Comparison of ENCODE assay signal across 17 mouse cellular contexts in the genomic region with DNA sequence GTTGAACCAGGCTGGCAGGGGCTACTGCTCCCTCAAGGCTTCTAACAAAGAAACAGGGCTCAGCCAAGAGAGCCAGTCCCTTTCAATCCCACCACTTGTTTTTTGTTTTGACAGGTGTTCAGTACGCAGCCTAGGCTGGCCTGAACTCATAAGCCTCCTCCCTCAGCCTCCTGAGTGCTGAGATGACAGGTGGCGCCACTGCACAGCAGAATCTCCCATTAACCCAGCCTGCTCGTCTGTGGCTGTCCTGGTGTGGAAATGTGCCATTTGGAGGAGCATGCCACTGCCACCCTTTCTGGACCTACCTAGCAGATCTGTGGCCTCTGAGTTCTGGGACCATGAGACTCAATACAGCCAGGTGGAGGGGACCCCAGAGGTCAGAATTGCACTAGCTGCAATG. TPM values are rescaled to one million over a fixed set of nuclear protein-coding genes. Genes with fewer than 3 reads are reported as not detected.
DNase-seq lines count a peak whose midpoint lies in the region; ATAC-seq and TF ChIP-seq lines count a peak whose summit lies in the region.
"Had no signal": no experiment of that assay in that cellular context is flagged by ENCODE, and none has a peak within 500 bp of the region (broad histone marks: within the 10 kb centered on the region; RNA-seq: fewer than 3 reads in every experiment).

No protein-coding gene starts in this region.

- no peak overlapping the region for H3K4me2 ChIP-seq in heart, embryonic 11.5 days
- H3K4me2 ChIP-seq in liver, postnatal 0 days (ENCODE audit: low read depth, low read length), result no peak overlapping the region
- no peak overlapping the region for H3K4me2 ChIP-seq in CH12.LX (ENCODE audit: insufficient read depth, low read depth, poor library complexity, severe bottlenecking)
- H3K4me2 ChIP-seq in hindbrain, embryonic 16.5 days (ENCODE audit: low read length), result no peak overlapping the region
- H3K4me2 ChIP-seq: heart, embryonic 15.5 days; hindbrain, embryonic 14.5 days; midbrain, embryonic 11.5 days had no signal

- TF ChIP-seq POLR2A in CH12.LX (IDR thresholded peaks at IDR 0.05; ENCODE audit: low read depth, low read length), result no peak
- TF ChIP-seq POLR2A in brain, embryonic 14.5 days (IDR thresholded peaks at IDR 0.05; ENCODE audit: borderline replicate concordance, extremely low read depth, insufficient read depth, insufficient read length, poor library complexity, severe bottlenecking), result no peak

- no peaks in the 10 kb centered on the region for H3K79me2 ChIP-seq in CH12.LX (replicated peaks; ENCODE audit: control insufficient read depth, extremely low read depth, insufficient read depth, poor library complexity, severe bottlenecking)

- H3K27ac ChIP-seq in heart, embryonic 11.5 days (ENCODE audit: low read depth, low read length), result no peak overlapping the region
- H3K27ac ChIP-seq in heart, embryonic 10.5 days, result no peak overlapping the region
- H3K27ac ChIP-seq in liver, postnatal 0 days (ENCODE audit: low read depth), result no peak overlapping the region
- no peak overlapping the region for H3K27ac ChIP-seq in CH12.LX (ENCODE audit: insufficient read depth, low read depth)
- H3K27ac ChIP-seq in hindbrain, embryonic 16.5 days (ENCODE audit: low read depth, low read length), result no peak overlapping the region
- H3K27ac ChIP-seq: heart, embryonic 15.5 days; hindbrain, embryonic 14.5 days had no signal

- H3K4me3 ChIP-seq in heart, embryonic 11.5 days (ENCODE audit: low read depth, low read length), result no peak overlapping the region
- H3K4me3 ChIP-seq in heart, embryonic 10.5 days, result no peak overlapping the region
- H3K4me3 ChIP-seq in liver, postnatal 0 days (ENCODE audit: low read depth, low read length), result no peak overlapping the region
- no peak overlapping the region for H3K4me3 ChIP-seq in CH12.LX (replicated peaks in 1 of 3; ENCODE audit: low read depth in 2 of 3, low read length in 2 of 3, poor library complexity in 1 of 3)
- no peak overlapping the region for H3K4me3 ChIP-seq in hindbrain, embryonic 16.5 days (ENCODE audit: low read length)
- H3K4me3 ChIP-seq: heart, embryonic 15.5 days had no signal

- no peak for DNase-seq in heart, embryonic 10.5 days (ENCODE audit: low spot score)
- no peak for DNase-seq in liver, postnatal 0 days
- DNase-seq in liver (no peak), CH12.LX (ENCODE audit: extremely low read depth) (no peak)
- DNase-seq in brain, embryonic 14.5 days (ENCODE audit: low read depth), result peak; percentile 22
- no peak for DNase-seq in adrenal gland, postnatal 14 days
- DNase-seq: adrenal gland, adult 8-10 months; cerebellum, postnatal 36 days; gastrocnemius, postnatal 36 days; right cerebral cortex, postnatal 14 days; thymus, adult 18-20 months had no signal

- no peaks in the 10 kb centered on the region for H3K9me3 ChIP-seq in heart, embryonic 11.5 days (replicated peaks; ENCODE audit: control insufficient read depth, low read length)
- H3K9me3 ChIP-seq in heart, embryonic 10.5 days, result no peaks in the 10 kb centered on the region
- H3K9me3 ChIP-seq in liver, postnatal 0 days (ENCODE audit: low read length), result no peaks in the 10 kb centered on the region
- no peaks in the 10 kb centered on the region for H3K9me3 ChIP-seq in CH12.LX (replicated peaks; ENCODE audit: low read length)
- H3K9me3 ChIP-seq in hindbrain, embryonic 16.5 days (ENCODE audit: control insufficient read depth, low read length), result no peaks in the 10 kb centered on the region
- H3K9me3 ChIP-seq: heart, embryonic 15.5 days had no signal

- H3K36me3 ChIP-seq in heart, embryonic 11.5 days (ENCODE audit: control insufficient read depth, insufficient read depth, low read length), result peaks cover 64% of the 10 kb centered on the region
- H3K36me3 ChIP-seq in heart, embryonic 10.5 days, result peaks cover 93% of the 10 kb centered on the region
- H3K36me3 ChIP-seq in liver, postnatal 0 days (replicated peaks; ENCODE audit: insufficient read depth, low read length), result peaks cover 63% of the 10 kb centered on the region
- peaks cover 86 to 90% of the 10 kb centered on the region in 2 experiments for H3K36me3 ChIP-seq in CH12.LX (replicated peaks in 1 of 2; ENCODE audit: control insufficient read depth in 1 of 2, insufficient read depth in 1 of 2, low read length in 1 of 2)
- peaks cover 65% of the 10 kb centered on the region for H3K36me3 ChIP-seq in hindbrain, embryonic 16.5 days (ENCODE audit: control insufficient read depth, insufficient read depth, low read length)

- no peaks in the 10 kb centered on the region for H3K4me1 ChIP-seq in heart, embryonic 11.5 days (ENCODE audit: control insufficient read depth, insufficient read depth, low read length)
- no peaks in the 10 kb centered on the region for H3K4me1 ChIP-seq in heart, embryonic 10.5 days
- peaks cover 12% of the 10 kb centered on the region for H3K4me1 ChIP-seq in liver, postnatal 0 days (ENCODE audit: insufficient read depth)
- no peaks in the 10 kb centered on the region for H3K4me1 ChIP-seq in CH12.LX (ENCODE audit: control insufficient read depth in 1 of 2, insufficient read depth in 2 of 2)
- no peaks in the 10 kb centered on the region for H3K4me1 ChIP-seq in hindbrain, embryonic 16.5 days (ENCODE audit: control insufficient read depth, insufficient read depth, low read depth, low read length)
- H3K4me1 ChIP-seq: heart, embryonic 15.5 days had no signal

- in situ Hi-C loops in CH12.LX (cut with MboI; ENCODE audit: low pct_ligation_motif_present, low pct_unique_long_range_greater_than_20kb, low sequenced_read_pairs), result loop anchor here (5.0 kb wide), 1 partner anchor 54 kb away; a partner anchor contains a TSS

- no peaks in the 10 kb centered on the region for H3K27me3 ChIP-seq in heart, embryonic 11.5 days (ENCODE audit: control insufficient read depth, insufficient read depth, low read length)
- no peaks in the 10 kb centered on the region for H3K27me3 ChIP-seq in heart, embryonic 10.5 days (ENCODE audit: insufficient read depth, poor library complexity, severe bottlenecking)
- no peaks in the 10 kb centered on the region for H3K27me3 ChIP-seq in liver, postnatal 0 days (ENCODE audit: insufficient read depth, low read length)
- no peaks in the 10 kb centered on the region for H3K27me3 ChIP-seq in CH12.LX (replicated peaks)
- no peaks in the 10 kb centered on the region for H3K27me3 ChIP-seq in hindbrain, embryonic 16.5 days (replicated peaks; ENCODE audit: control insufficient read depth, insufficient read depth, low read length)
- H3K27me3 ChIP-seq: heart, embryonic 15.5 days had no signal

- peak; percentile 30 for TF ChIP-seq RAD21 in CH12.LX (IDR thresholded peaks at IDR 0.05; ENCODE audit: low read depth, low read length)

- TF ChIP-seq EP300 in liver, postnatal 0 days (IDR thresholded peaks at IDR 0.05; ENCODE audit: low read depth), result no peak
- TF ChIP-seq EP300 in CH12.LX (IDR thresholded peaks at IDR 0.05; ENCODE audit: low read length), result no peak

- WGBS in heart, embryonic 11.5 days (ENCODE audit: insufficient replicate concordance), result 67% methylated on average over 3 of the region's 3 CpGs
- WGBS in heart, embryonic 10.5 days, result 67% methylated on average over 3 of the region's 3 CpGs
- WGBS in liver, postnatal 0 days (ENCODE audit: insufficient replicate concordance), result 65% methylated on average over 3 of the region's 3 CpGs
- 66% methylated on average over 3 of the region's 3 CpGs for WGBS in hindbrain, embryonic 16.5 days

- 0 out of 2 replicates have a peak overlapping the region, but pooled peaks have one; percentile 16 for H3K9ac ChIP-seq in heart, embryonic 11.5 days (ENCODE audit: low read depth, low read length)
- no peak overlapping the region for H3K9ac ChIP-seq in liver, postnatal 0 days (replicated peaks)
- no peak overlapping the region for H3K9ac ChIP-seq in CH12.LX (ENCODE audit: insufficient read depth, low read depth)
- no peak overlapping the region for H3K9ac ChIP-seq in hindbrain, embryonic 16.5 days (ENCODE audit: low read depth, low read length)
- H3K9ac ChIP-seq: heart, embryonic 15.5 days; hindbrain, embryonic 14.5 days had no signal

- dilution Hi-C loops in CH12.LX (cut with MboI; ENCODE audit: extremely low pct_ligation_motif_present, extremely low pct_unique_long_range_greater_than_20kb, low sequenced_read_pairs), result no loop called here

- no peak for ATAC-seq in heart, embryonic 11.5 days (replicated peaks; ENCODE audit: insufficient number of reproducible peaks, low FRiP score, low TSS enrichment)
- ATAC-seq in liver, postnatal 0 days, result no peak
- ATAC-seq in hindbrain, embryonic 16.5 days, result no peak
- ATAC-seq: forebrain, embryonic 14.5 days had no signal

- TF ChIP-seq CTCF in liver, postnatal 0 days (IDR thresholded peaks at IDR 0.05; ENCODE audit: low read depth), result peak; percentile 52
- TF ChIP-seq CTCF in CH12.LX (conservative IDR thresholded peaks at IDR 0.05 in 1 of 2, IDR thresholded peaks at IDR 0.05 in 1 of 2; ENCODE audit: low read depth in 2 of 2, low read length in 2 of 2), result peak in 1 of 2 experiments; percentile 55; a peak in 2 of 4 replicates
- TF ChIP-seq CTCF in brain, embryonic 14.5 days (IDR thresholded peaks at IDR 0.05; ENCODE audit: borderline replicate concordance, extremely low read depth, insufficient read depth, insufficient read length), result peak; percentile 10; the same call in 1 of the 2 replicates

RNA-seq across cellular contexts. Expression of a gene that starts 15.0 kb away (rescaled TPM):
- 21.4 and 23.2 TPM in 2 replicates for polyA plus RNA-seq in heart, embryonic 11.5 days (2014; fragmentation: Nextera tagmentation; extraction: Ambion mirVana)
- 31.0 and 34.3 TPM in 2 replicates for polyA plus RNA-seq in heart, embryonic 10.5 days (2016; fragmentation: Nextera tagmentation; extraction: Ambion mirVana)
- 10.2 and 12.1 TPM in 2 replicates for polyA plus RNA-seq in liver, postnatal 0 days (2015; fragmentation: Nextera tagmentation; extraction: Ambion mirVana)
- total RNA-seq in CH12.LX (2012; rRNA removed) (23.0 and 23.5 TPM in 2 replicates), CH12.LX (2014; rRNA removed) (13.5 and 13.8 TPM in 2 replicates)
- polyA plus RNA-seq in CH12.LX (2012; ENCODE audit: insufficient read length, low read depth), result 34.9 and 37.9 TPM in 2 replicates
- polyA plus RNA-seq in brain, embryonic 14.5 days (2012; rRNA removed), result 53.3 and 54.4 TPM in 2 replicates
- total RNA-seq in adrenal gland, postnatal 14 days (2021), result 31.5 and 33.4 TPM in 2 replicates
- 21.0 and 29.3 TPM in 2 replicates for polyA plus RNA-seq in hindbrain, embryonic 16.5 days (2015; fragmentation: Nextera tagmentation; extraction: Ambion mirVana)

RNA-seq across cellular contexts. Expression of a gene that starts 20.0 kb away (rescaled TPM):
- 78.6 and 87.8 TPM in 2 replicates for polyA plus RNA-seq in heart, embryonic 11.5 days (2014; fragmentation: Nextera tagmentation; extraction: Ambion mirVana)
- polyA plus RNA-seq in heart, embryonic 10.5 days (2016; fragmentation: Nextera tagmentation; extraction: Ambion mirVana), result 94.2 and 106 TPM in 2 replicates
- 45.8 and 49.8 TPM in 2 replicates for polyA plus RNA-seq in liver, postnatal 0 days (2015; fragmentation: Nextera tagmentation; extraction: Ambion mirVana)
- total RNA-seq in CH12.LX (2012; rRNA removed) (101 and 106 TPM in 2 replicates), CH12.LX (2014; rRNA removed) (85.0 and 85.5 TPM in 2 replicates)
- 61.1 and 76.0 TPM in 2 replicates for polyA plus RNA-seq in CH12.LX (2012; ENCODE audit: insufficient read length, low read depth)
- polyA plus RNA-seq in brain, embryonic 14.5 days (2012; rRNA removed), result 49.8 and 54.7 TPM in 2 replicates
- 61.6 and 63.5 TPM in 2 replicates for total RNA-seq in adrenal gland, postnatal 14 days (2021)
- polyA plus RNA-seq in hindbrain, embryonic 16.5 days (2015; fragmentation: Nextera tagmentation; extraction: Ambion mirVana), result 81.4 and 88.4 TPM in 2 replicates

RNA-seq across cellular contexts. Expression of a gene that starts 41.5 kb away (rescaled TPM):
- polyA plus RNA-seq in heart, embryonic 11.5 days (2014; fragmentation: Nextera tagmentation; extraction: Ambion mirVana), result 4.7 and 6.0 TPM in 2 replicates
- polyA plus RNA-seq in heart, embryonic 10.5 days (2016; fragmentation: Nextera tagmentation; extraction: Ambion mirVana), result 5.5 and 6.0 TPM in 2 replicates
- 2.8 and 3.3 TPM in 2 replicates for polyA plus RNA-seq in liver, postnatal 0 days (2015; fragmentation: Nextera tagmentation; extraction: Ambion mirVana)
- total RNA-seq in CH12.LX (2012; rRNA removed), result 1.9 and 2.4 TPM in 2 replicates
- 2.0 and 2.6 TPM in 2 replicates for total RNA-seq in CH12.LX (2014; rRNA removed)
- 1.6 and 1.9 TPM in 2 replicates for polyA plus RNA-seq in CH12.LX (2012; ENCODE audit: insufficient read length, low read depth)
- polyA plus RNA-seq in brain, embryonic 14.5 days (2012; rRNA removed), result 9.8 TPM in 2 replicates
- 8.2 and 8.6 TPM in 2 replicates for total RNA-seq in adrenal gland, postnatal 14 days (2021)
- polyA plus RNA-seq in hindbrain, embryonic 16.5 days (2015; fragmentation: Nextera tagmentation; extraction: Ambion mirVana), result 9.1 and 9.9 TPM in 2 replicates

RNA-seq across cellular contexts. Expression of a gene that starts 52.9 kb away (rescaled TPM):
- polyA plus RNA-seq in heart, embryonic 11.5 days (2014; fragmentation: Nextera tagmentation; extraction: Ambion mirVana), result 17.9 and 19.3 TPM in 2 replicates
- 15.0 and 20.3 TPM in 2 replicates for polyA plus RNA-seq in heart, embryonic 10.5 days (2016; fragmentation: Nextera tagmentation; extraction: Ambion mirVana)
- 5.1 and 5.2 TPM in 2 replicates for polyA plus RNA-seq in liver, postnatal 0 days (2015; fragmentation: Nextera tagmentation; extraction: Ambion mirVana)
- total RNA-seq in CH12.LX (2012; rRNA removed) (26.0 and 28.0 TPM in 2 replicates), CH12.LX (2014; rRNA removed) (14.9 and 17.5 TPM in 2 replicates)
- 14.7 and 16.6 TPM in 2 replicates for polyA plus RNA-seq in CH12.LX (2012; ENCODE audit: insufficient read length, low read depth)
- polyA plus RNA-seq in brain, embryonic 14.5 days (2012; rRNA removed), result 27.0 and 31.0 TPM in 2 replicates
- 27.1 and 29.5 TPM in 2 replicates for total RNA-seq in adrenal gland, postnatal 14 days (2021)
- 17.4 and 18.2 TPM in 2 replicates for polyA plus RNA-seq in hindbrain, embryonic 16.5 days (2015; fragmentation: Nextera tagmentation; extraction: Ambion mirVana)
